Mouse (Mus musculus): ENCODE measurements around the gene Carmil2. TPM values are rescaled to one million over a fixed set of nuclear protein-coding genes. Genes with fewer than 3 reads are reported as not detected.
A peak's percentile ranks its signal among the peaks of the same experiment; 100 is the strongest.

Carmil2 gene
- total and polyA plus RNA-seq, 3 experiments = 2.0 to 33.2 (median 7.6) TPM

- H3K4me1 ChIP-seq (ENCODE audit: control insufficient read depth in 1 of 2, insufficient read depth in 2 of 2) = no peaks in the 10 kb centered on the region
- dilution Hi-C loops (cut with MboI; ENCODE audit: extremely low pct_ligation_motif_present, extremely low pct_unique_long_range_greater_than_20kb, low sequenced_read_pairs) (no loop called here), in situ Hi-C loops (cut with MboI; ENCODE audit: low pct_ligation_motif_present, low pct_unique_long_range_greater_than_20kb, low sequenced_read_pairs) (loop anchor here (25.0 kb wide), 1 partner anchor 322 kb away; no protein-coding TSS in a partner anchor)
- no peak overlapping the region for H3K4me3 ChIP-seq (replicated peaks in 1 of 3; ENCODE audit: low read depth in 2 of 3, low read length in 2 of 3, poor library complexity in 1 of 3)
- no peak overlapping the region for H3K4me2 ChIP-seq (ENCODE audit: insufficient read depth, low read depth, poor library complexity, severe bottlenecking)
- no peak for DNase-seq (ENCODE audit: extremely low read depth)
- H3K9me3 ChIP-seq (replicated peaks; ENCODE audit: low read length) = no peaks in the 10 kb centered on the region
- TF ChIP-seq ZKSCAN1 (IDR thresholded peaks at IDR 0.05; ENCODE audit: borderline replicate concordance, low read depth, low read length) (no peak), GABPA (IDR thresholded peaks at IDR 0.05; ENCODE audit: insufficient replicate concordance, low read depth, low read length) (no peak), IRF4 (IDR thresholded peaks at IDR 0.05; ENCODE audit: low read depth, low read length) (no peak), JUND (conservative IDR thresholded peaks at IDR 0.05; ENCODE audit: low read depth, low read length) (no peak), BHLHE40 (IDR thresholded peaks at IDR 0.05; ENCODE audit: low read depth, low read length) (no peak), MEF2A (IDR thresholded peaks at IDR 0.05; ENCODE audit: borderline replicate concordance, low read depth, low read length) (no peak), SIN3A (IDR thresholded peaks at IDR 0.05; ENCODE audit: low read length) (no peak), RCOR1 (conservative IDR thresholded peaks at IDR 0.05; ENCODE audit: low read depth, low read length) (no peak), PAX5 (IDR thresholded peaks at IDR 0.05; ENCODE audit: low read length) (no peak), CHD2 (IDR thresholded peaks at IDR 0.05; ENCODE audit: low read length) (no peak), POLR2AphosphoS2 (IDR thresholded peaks at IDR 0.05; ENCODE audit: low read depth, low read length) (no peak), MAFK (IDR thresholded peaks at IDR 0.05; ENCODE audit: insufficient replicate concordance, low read length) (no peak), JUN (IDR thresholded peaks at IDR 0.05; ENCODE audit: insufficient read depth, low read depth, low read length) (no peak), KAT2A (IDR thresholded peaks at IDR 0.05; ENCODE audit: insufficient replicate concordance, low read length) (no peak), TCF12 (IDR thresholded peaks at IDR 0.05; ENCODE audit: low read depth, low read length) (no peak), EP300 (IDR thresholded peaks at IDR 0.05; ENCODE audit: low read length) (no peak), MAX (IDR thresholded peaks at IDR 0.05; ENCODE audit: low read length) (no peak)
- H3K27ac ChIP-seq (ENCODE audit: insufficient read depth, low read depth) = no peak overlapping the region
- no peaks in the 10 kb centered on the region for H3K27me3 ChIP-seq (replicated peaks)
- no peaks in the 10 kb centered on the region for H3K79me2 ChIP-seq (replicated peaks; ENCODE audit: control insufficient read depth, extremely low read depth, insufficient read depth, poor library complexity, severe bottlenecking)
- H3K9ac ChIP-seq (ENCODE audit: insufficient read depth, low read depth) = no peak overlapping the region
- peaks cover 0 to 11% of the 10 kb centered on the region in 2 experiments for H3K36me3 ChIP-seq (replicated peaks in 1 of 2; ENCODE audit: control insufficient read depth in 1 of 2, insufficient read depth in 1 of 2, low read length in 1 of 2)
Measured at GRCm38 (mm10) chr8:105715042-105715441, 29.0 kb downstream of the Carmil2 start.

GRCm38 (mm10) chr8:105716302-105716945 lies 30.4 kb downstream of the Carmil2 start:
- dilution Hi-C loops (cut with MboI; ENCODE audit: extremely low pct_ligation_motif_present, extremely low pct_unique_long_range_greater_than_20kb, low sequenced_read_pairs) = no loop called here
- no peaks in the 10 kb centered on the region for H3K9me3 ChIP-seq (replicated peaks; ENCODE audit: low read length)
- DNase-seq (ENCODE audit: extremely low read depth) = no peak
- no peaks in the 10 kb centered on the region for H3K4me1 ChIP-seq (ENCODE audit: control insufficient read depth in 1 of 2, insufficient read depth in 2 of 2)
- no peaks in the 10 kb centered on the region for H3K27me3 ChIP-seq (replicated peaks)
- no peak overlapping the region for H3K27ac ChIP-seq (ENCODE audit: insufficient read depth, low read depth)
- TF ChIP-seq POLR2A (IDR thresholded peaks at IDR 0.05; ENCODE audit: low read depth, low read length) = no peak
- peak in 1 of 2 experiments; percentile 51; a peak in 2 of 4 replicates for TF ChIP-seq CTCF (conservative IDR thresholded peaks at IDR 0.05 in 1 of 2, IDR thresholded peaks at IDR 0.05 in 1 of 2; ENCODE audit: low read depth in 2 of 2, low read length in 2 of 2)
- TF ChIP-seq JUN (IDR thresholded peaks at IDR 0.05; ENCODE audit: insufficient read depth, low read depth, low read length) = no peak
- peak; percentile 46 for TF ChIP-seq SMC3 (IDR thresholded peaks at IDR 0.05; ENCODE audit: low read depth, low read length)
- TF ChIP-seq IRF4 (IDR thresholded peaks at IDR 0.05; ENCODE audit: low read depth, low read length) = no peak
- in situ Hi-C loops (cut with MboI; ENCODE audit: low pct_ligation_motif_present, low pct_unique_long_range_greater_than_20kb, low sequenced_read_pairs) = loop anchor here (25.0 kb wide), 1 partner anchor 321 kb away; no protein-coding TSS in a partner anchor
- no peak overlapping the region for H3K4me2 ChIP-seq (ENCODE audit: insufficient read depth, low read depth, poor library complexity, severe bottlenecking)
- H3K4me3 ChIP-seq (replicated peaks in 1 of 3; ENCODE audit: low read depth in 2 of 3, low read length in 2 of 3, poor library complexity in 1 of 3) = no peak overlapping the region
- no peak overlapping the region for H3K9ac ChIP-seq (ENCODE audit: insufficient read depth, low read depth)
- no peaks in the 10 kb centered on the region for H3K79me2 ChIP-seq (replicated peaks; ENCODE audit: control insufficient read depth, extremely low read depth, insufficient read depth, poor library complexity, severe bottlenecking)
- H3K36me3 ChIP-seq (replicated peaks in 1 of 2; ENCODE audit: control insufficient read depth in 1 of 2, insufficient read depth in 1 of 2, low read length in 1 of 2) = peaks cover 0 to 11% of the 10 kb centered on the region in 2 experiments
